Mouse (Mus musculus): ENCODE measurements around the gene Luzp4. TPM values are rescaled to one million over a fixed set of nuclear protein-coding genes. Genes with fewer than 3 reads are reported as not detected.
"Not testable (repeated sequence)": the region's sequence is repeated elsewhere in the genome, so short reads cannot be mapped to it uniquely, and the experiment has no call there.

Gene Luzp4
- not detected in 2 replicates for polyA plus RNA-seq (2016; fragmentation: Nextera tagmentation; extraction: Ambion mirVana)

DNA sequence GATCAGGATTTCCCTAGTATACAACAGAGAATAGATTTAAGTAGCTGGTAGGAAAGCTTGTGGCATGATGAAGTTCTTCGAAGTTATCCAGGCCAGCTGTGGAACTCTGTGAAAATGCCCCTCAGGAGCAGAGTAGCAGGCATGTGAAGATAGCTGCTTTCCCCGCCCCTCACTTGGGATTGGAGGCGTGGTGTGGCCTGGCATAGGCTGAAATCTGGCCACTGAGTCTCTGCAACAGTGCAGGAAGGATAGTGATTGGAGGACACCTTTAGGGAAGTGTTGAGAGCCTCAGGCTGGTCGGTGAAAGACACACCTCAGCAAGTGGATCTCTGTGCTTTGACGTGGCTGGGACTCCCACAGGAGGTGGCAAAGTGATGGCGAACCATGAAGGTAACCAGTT lies at the start of gene Luzp4:
Luzp4 (plus strand) TSS at position 301 of the 400 bp plus-strand sequence.
- H3K9me3 ChIP-seq (replicated peaks); H3K27ac ChIP-seq; H3K4me1 ChIP-seq; H3K36me3 ChIP-seq; H3K27me3 ChIP-seq; H3K4me3 ChIP-seq; H3K9ac ChIP-seq; H3K4me2 ChIP-seq (replicated peaks); ATAC-seq (ENCODE audit: low FRiP score): not testable (repeated sequence)
- WGBS: 78% methylated on average over 4 of the region's 6 CpGs

DNA sequence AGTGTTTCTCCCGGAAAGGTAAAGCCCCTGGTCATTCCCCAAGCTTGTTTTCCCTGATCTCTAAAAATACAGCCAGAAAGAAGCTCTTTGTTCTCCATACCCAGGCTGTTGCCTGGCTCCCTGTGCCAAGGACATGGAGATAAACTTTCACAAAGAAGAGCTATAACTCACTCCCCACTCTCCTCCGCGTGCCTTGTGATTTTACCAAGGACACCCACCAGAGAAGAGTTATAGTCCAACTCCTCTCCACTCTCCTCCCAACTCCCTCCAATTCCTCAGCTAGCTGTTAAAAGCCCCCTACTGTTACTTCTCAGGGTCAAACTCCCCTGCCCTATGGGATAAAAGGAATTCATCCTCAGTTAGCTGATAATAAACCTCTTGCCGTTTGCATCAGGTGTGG lies 15.6 kb upstream of the Luzp4 start:
- ATAC-seq (ENCODE audit: low FRiP score); H3K9ac ChIP-seq; H3K4me2 ChIP-seq (replicated peaks); H3K27me3 ChIP-seq; H3K4me1 ChIP-seq; H3K36me3 ChIP-seq; H3K9me3 ChIP-seq (replicated peaks); H3K27ac ChIP-seq; H3K4me3 ChIP-seq: not testable (repeated sequence)
- 92% methylated on average over 4 of the region's 4 CpGs for WGBS

Other genes with a start within 250 kb of the Luzp4 start
- gene Gm8334, start 242.5 kb upstream of the Luzp4 start, polyA plus RNA-seq (2016; fragmentation: Nextera tagmentation; extraction: Ambion mirVana): not detected in 2 replicates
- gene Gm15127, start 194.0 kb upstream of the Luzp4 start, polyA plus RNA-seq (2016; fragmentation: Nextera tagmentation; extraction: Ambion mirVana): not detected in 2 replicates
- not detected in 2 replicates for gene Ott, start 216.6 kb downstream of the Luzp4 start, polyA plus RNA-seq (2016; fragmentation: Nextera tagmentation; extraction: Ambion mirVana)

All from hindbrain, embryonic 12.5 days (tissue).